Mouse (Mus musculus): Measurements from ENCODE around the gene Cdc42.

Cdc42 gene

GRCm38 (mm10) chr4:137371596-137372523 lies 14.3 kb upstream of the Cdc42 start:
- in situ Hi-C loops (cut with MseI, MboI) = no loop called here

DNA sequence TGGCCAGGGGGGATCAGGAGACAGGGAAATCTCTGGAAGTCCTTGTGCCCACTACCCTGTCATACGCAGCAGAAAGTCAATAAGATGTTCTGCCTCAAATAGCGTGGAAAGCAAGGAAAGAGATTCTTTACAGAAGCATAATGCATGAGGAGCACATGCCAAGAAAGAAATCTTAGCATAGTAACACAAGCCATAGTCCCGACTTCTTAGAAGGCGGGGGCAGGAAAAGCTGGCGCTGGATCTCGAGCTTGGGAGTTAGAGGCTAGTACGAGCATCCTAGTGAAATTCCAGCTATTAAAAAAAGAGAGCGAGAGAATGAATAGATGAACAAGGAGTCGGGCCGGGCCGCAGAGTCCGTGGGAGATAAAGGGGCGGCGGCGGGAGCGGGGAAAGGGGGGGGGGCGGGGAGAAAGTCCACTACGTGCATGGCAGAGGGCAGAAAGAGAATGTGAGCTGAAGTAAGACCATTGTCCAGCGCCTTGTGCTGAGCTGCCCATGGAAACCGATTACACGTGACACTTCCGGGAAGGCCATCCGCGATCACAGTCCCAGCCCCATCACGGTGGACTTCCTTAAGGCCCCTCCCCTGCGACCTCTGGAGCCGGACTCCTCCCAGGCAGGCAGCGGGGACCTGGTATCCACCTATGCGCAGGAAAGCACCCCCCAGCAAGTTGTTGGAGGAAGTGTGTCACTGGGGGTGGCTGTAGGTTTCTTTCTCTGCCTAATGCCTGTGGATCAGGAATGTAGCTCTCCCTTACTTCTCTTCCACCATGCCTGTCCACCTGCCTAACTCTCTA lies 12.6 kb upstream of the Cdc42 start:
- in situ Hi-C loops (cut with MseI, MboI) = no loop called here

- in situ Hi-C loops (cut with MseI, MboI) = no loop called here
These were observed 10.7 kb upstream of the Cdc42 start for GRCm38 (mm10) chr4:137368198-137368597.

GRCm38 (mm10) chr4:137367275-137368088 lies 10.0 kb upstream of the Cdc42 start:
- in situ Hi-C loops (cut with MseI, MboI) = no loop called here

- in situ Hi-C loops (cut with MseI, MboI) = no loop called here
These were observed 8.6 kb upstream of the Cdc42 start for GRCm38 (mm10) chr4:137366097-137366496.

GRCm38 (mm10) chr4:137365356-137366062 lies 8.0 kb upstream of the Cdc42 start:
- in situ Hi-C loops (cut with MseI, MboI) = no loop called here

GRCm38 (mm10) chr4:137364826-137365225 lies 7.3 kb upstream of the Cdc42 start:
- in situ Hi-C loops (cut with MseI, MboI) = no loop called here

DNA sequence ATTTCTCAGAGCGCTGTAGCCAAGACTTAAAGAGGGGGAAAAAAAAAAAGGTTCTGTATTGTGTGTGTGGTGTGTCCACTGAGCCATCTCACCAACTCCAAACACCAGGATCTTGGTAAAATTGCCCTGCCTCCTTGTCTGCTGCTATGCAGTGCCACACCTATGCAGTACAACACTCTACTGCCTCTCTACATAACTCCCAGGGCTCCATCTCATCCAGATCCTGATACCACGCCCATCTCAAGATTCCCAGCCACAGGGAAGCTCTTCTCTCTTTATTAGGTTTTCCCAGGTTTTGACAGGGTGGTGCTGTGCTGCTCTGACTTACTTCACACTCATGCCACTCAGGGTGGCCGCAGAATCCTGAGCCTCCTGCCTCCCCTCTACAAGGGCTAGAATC lies 3.5 kb upstream of the Cdc42 start:
- in situ Hi-C loops (cut with MseI, MboI) = no loop called here

DNA sequence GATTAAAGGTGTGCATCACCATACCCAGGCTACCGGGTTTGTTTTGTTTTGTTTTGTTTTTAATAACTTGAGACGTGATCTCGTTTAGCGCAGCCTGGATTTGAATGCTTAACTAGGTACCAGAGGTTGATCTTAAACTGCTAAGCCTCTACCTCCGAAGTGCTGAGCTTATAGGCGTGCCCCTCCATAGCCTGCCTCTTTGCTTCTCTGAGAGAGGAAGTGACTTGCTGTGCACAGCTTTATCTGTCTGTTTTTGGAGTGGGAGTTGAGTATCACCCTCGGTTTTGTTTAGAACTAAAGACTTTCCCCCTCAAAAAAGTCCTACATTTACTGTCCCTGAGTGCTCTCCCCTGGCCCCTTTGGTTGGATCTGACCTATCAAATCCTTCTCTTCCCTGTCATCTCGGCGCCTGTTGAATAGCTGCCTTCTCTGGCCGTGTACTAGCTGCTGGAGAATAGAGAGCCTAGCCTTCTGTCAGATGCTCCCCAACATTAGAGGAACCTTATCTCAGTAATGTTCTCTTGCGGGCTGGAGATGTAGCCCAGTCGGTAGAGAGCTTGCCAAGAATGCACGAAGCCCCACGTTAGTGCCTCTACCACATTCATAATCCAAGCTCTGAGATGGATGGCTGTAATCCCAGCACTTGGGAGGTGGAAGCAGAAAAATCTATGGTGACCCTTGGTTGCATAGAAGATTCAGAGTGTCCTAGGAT lies 927 bp upstream of the Cdc42 start:
- in situ Hi-C loops (cut with MseI, MboI) = no loop called here

DNA sequence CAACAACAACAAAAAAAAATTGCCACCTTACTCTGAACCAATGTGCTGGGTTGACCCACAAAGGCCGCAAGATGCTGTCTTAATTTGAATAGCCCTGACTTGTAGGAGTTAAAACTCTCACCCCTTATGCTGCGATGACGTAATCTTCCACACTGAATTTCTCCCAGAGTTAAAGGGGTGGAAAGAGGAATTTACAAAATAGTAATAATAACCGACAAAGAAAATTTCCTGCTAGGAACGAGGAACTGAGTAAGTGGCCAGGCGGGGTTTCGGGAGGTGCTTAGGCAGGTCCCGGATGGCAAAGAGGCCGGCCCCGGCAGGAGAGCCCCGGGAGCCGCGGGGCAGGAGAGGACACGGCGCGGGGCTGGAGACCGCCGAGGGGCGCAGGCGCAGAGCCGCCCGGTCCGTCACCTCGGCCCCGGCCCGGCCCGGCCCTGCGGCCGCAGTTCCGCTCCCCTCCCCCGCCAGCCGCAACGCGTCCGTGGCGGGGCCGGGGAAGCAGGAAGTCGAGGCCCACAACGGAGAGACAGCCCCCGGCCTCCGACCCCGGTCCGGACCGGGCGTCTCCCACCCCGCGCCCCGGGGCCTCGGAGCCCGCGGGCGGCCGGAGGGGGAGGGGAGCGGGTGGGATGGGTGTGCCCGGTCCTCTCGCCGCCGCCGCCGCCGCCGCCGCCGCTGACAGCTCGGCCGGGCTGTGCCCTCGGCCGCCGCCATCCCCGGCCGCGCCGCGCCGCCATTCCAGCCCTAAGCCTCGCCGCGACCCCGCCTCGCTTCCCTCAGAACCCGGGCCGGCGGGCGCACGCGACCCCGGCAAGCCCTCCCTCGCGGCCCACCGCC lies 628 bp downstream of the Cdc42 start:
- in situ Hi-C loops (cut with MseI, MboI) = no loop called here

GRCm38 (mm10) chr4:137350627-137351026 lies 6.9 kb downstream of the Cdc42 start:
- in situ Hi-C loops (cut with MseI, MboI) = no loop called here

DNA sequence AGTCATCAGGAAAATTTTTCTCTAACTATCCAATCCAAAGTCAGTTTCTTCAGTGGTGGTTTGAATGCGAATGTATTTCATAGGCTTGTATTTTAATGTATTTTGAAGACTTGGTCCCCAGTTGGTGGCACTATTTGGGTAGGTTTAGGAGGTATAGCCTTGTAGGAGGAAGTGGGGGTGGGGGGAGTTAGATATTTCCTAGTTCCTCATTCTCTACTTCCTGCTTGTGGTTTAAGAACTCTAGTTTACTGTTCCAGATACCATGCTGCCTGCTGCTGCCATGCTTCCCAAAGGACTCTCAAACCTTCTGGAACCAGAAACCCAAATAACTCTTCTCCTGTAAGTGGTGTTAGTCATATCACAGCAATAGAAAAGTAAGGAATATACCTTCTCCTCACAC lies 11.7 kb downstream of the Cdc42 start:
- in situ Hi-C loops (cut with MseI, MboI) = no loop called here

GRCm38 (mm10) chr4:137345112-137345511 lies 12.4 kb downstream of the Cdc42 start:
- in situ Hi-C loops (cut with MseI, MboI) = no loop called here

- in situ Hi-C loops (cut with MseI, MboI) = no loop called here
These were observed 14.7 kb downstream of the Cdc42 start for GRCm38 (mm10) chr4:137342816-137343215.

GRCm38 (mm10) chr4:137339415-137339814 lies 18.1 kb downstream of the Cdc42 start:
- in situ Hi-C loops (cut with MseI, MboI) = no loop called here

DNA sequence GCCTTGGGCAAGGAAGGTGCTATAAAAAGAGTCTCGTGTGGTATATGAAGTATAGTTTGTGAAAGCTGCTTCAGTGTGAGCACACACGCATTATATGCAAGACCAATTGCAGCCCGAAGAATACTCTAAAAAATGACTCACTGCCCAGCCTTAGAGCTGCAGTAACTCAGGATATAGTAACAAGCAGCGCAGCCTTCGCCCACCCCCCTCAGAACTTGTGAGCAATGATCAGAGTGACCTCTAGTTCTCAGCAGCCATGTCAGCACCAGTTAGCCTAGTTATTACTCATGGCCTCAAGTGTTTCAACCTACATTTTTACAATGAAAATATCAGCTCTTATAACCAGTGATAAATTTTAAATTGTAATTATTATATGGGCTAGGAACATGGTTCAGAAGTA lies 21.1 kb downstream of the Cdc42 start:
- in situ Hi-C loops (cut with MseI, MboI) = no loop called here

- in situ Hi-C loops (cut with MseI, MboI) = no loop called here
These were observed 25.5 kb downstream of the Cdc42 start for GRCm38 (mm10) chr4:137332051-137332450.

DNA sequence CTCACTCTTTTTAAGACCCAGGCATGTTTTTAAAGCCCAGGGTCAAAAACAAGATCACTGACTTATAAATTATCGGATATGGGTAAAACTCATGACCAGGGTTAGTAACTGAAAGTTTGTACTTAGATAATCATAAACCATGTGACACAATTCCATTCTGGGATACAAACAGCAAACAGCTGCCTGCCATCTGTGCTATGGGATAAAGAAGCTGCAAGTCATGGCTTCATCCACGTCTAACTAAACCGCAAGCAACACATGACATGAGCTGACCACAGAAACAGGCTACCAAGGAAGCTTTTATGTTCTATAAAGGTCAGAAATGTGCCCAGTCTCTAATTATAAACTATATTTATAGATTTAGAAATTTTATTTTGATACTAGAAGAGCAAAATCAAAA lies 31.0 kb downstream of the Cdc42 start:
- in situ Hi-C loops (cut with MseI, MboI) = no loop called here

DNA sequence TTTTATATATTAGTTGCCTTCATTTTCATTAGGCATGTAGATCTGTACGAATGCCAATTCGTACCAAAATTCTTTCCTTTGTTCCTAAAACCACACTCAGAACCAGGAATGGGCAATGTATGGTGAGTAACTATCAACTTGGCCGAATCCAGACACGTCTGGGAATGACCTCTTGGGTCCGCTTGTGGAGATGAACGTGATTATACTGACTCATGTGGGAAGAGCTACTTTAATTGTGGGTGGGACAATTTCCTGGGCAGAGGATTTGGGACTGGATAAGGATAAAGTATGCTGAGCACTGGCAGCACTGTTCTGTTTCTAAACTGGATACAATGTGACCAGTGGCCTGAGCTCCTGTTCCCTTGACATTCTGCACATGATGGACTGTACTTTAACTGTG lies 32.6 kb downstream of the Cdc42 start:
- in situ Hi-C loops (cut with MseI, MboI) = no loop called here

Data from mouse trophoblast stem cell (cell line).